Mouse (Mus musculus): ENCODE measurements around the gene Casc4.

DNA sequence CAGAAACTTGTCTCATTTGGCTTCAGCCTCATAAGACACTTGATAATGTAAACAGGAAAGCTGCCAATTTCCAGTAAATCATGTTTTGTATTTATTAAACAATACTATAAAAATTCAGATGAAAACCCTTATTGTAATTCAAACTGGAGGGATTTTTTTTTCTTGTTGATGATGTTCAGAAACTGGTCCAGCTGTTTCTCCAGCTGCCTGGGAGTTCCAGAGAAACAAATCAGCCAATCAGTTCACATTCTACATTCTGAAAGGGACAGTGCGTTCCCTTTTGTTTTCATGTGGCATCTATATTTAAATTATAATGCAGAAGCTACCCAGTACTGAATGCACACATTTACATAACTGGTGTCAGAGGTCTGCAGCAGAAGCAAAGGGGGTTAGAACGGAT lies 40.6 kb upstream of the Casc4 start:
- no peak for TF ChIP-seq CTCF (IDR thresholded peaks at IDR 0.05; ENCODE audit: extremely low read depth, insufficient read length, insufficient replicate concordance, low read depth, low read length)
- TF ChIP-seq POLR2A (IDR thresholded peaks at IDR 0.05; ENCODE audit: low read depth, low read length) = no peak
